Mouse (Mus musculus) liver, adult 2 months (tissue): ENCODE measurements at regions not wholly inside any gene's neighbourhood (a gene's known extent, or its start where the extent isn't known, plus 50 kb on each side); places are given as distances from the start of the nearest gene placed in this dataset.

Experiments
- DNase-seq: peaks from one replicate; pipeline ENCODE4 v3.0.0-alpha.2; 2011; ENCODE audit warnings: low read depth, low spot score; ENCODE audit errors: extremely low read depth
- H3K27ac ChIP-seq: fragments of 200-500 bp; replicated peaks from 2 replicates; pipeline ENCODE4 v1.5.1; 2012; ENCODE audit warnings: low read depth, mild to moderate bottlenecking, control low read depth, inconsistent platforms, low read length; ENCODE audit not compliant: insufficient read depth
- H3K27me3 ChIP-seq: fragments of 200-500 bp; 2 replicates; pipeline ENCODE4 v1.6.1; 2012; ENCODE audit warnings: mild to moderate bottlenecking, moderate library complexity, low read length, inconsistent platforms; ENCODE audit not compliant: control insufficient read depth, insufficient read depth
- H3K36me3 ChIP-seq: fragments of 200-500 bp; 2 replicates; pipeline ENCODE4 v1.6.1; 2012; ENCODE audit warnings: low read length, inconsistent platforms; ENCODE audit not compliant: control insufficient read depth, insufficient read depth
- H3K4me1 ChIP-seq: fragments of 200-500 bp; 2 replicates; pipeline ENCODE4 v1.6.1; 2011; ENCODE audit warnings: low read length; ENCODE audit not compliant: control insufficient read depth, insufficient read depth
- H3K4me3 ChIP-seq: fragments of 200-500 bp; 2 replicates; pipeline ENCODE4 v1.5.1; 2011; ENCODE audit warnings: low read depth, mild to moderate bottlenecking, control low read depth, low read length, moderate library complexity; ENCODE audit not compliant: insufficient read depth
- H3K79me2 ChIP-seq: fragments of 200-500 bp; 2 replicates; pipeline ENCODE4 v1.6.1; 2012; ENCODE audit warnings: inconsistent platforms, mild to moderate bottlenecking, low read length, moderate library complexity; ENCODE audit not compliant: control insufficient read depth, insufficient read depth
- H3K9ac ChIP-seq: fragments of 200-500 bp; 2 replicates; pipeline ENCODE4 v1.6.1; 2012; ENCODE audit warnings: low read depth, mild to moderate bottlenecking, control low read depth, inconsistent platforms, low read length
- CTCF ChIP-seq: fragments of 200-500 bp; IDR thresholded peaks from 2 replicates; pipeline ENCODE4 v1.5.1; 2011; ENCODE audit warnings: low read depth, low read length, control low read depth
- POLR2A ChIP-seq: fragments of 200-500 bp; IDR thresholded peaks from 2 replicates; pipeline ENCODE4 v1.6.1; 2011; ENCODE audit warnings: low read length, control low read depth; ENCODE audit not compliant: insufficient read depth; ENCODE audit errors: extremely low read depth
- WGBS: fragments of 180-500 bp; shearing (Covaris S2); methylation state at CpG from one replicate; pipeline ENCODE4 v1.1.7; 2018; 5-methylcytosine and 5-hydroxymethylcytosine counted together

DNA sequence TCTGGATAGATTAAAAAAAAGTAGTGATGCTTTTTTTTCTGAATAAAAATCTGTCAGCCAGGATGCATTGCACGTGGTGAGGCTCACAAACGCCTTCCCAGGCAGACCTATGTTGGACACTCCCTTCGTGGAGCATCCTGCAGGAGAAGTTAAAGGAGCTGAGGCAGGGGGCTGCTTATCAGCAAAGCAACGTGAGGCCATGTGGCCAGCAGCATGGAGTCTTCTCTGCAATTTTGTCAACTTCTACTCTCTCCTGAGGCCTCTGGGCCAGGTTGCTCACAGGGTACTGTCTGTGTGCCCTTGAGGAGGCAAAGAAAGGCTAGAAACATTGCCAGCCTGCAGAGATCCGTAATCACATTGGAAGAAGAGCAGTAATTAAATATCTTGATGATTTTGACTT, 140.0 kb upstream of the Gm17728 start:
- no peak overlapping the region for H3K27ac ChIP-seq
- H3K27me3 ChIP-seq: no peaks in the 10 kb centered on the region
- H3K9ac ChIP-seq: no peak overlapping the region
- no peaks in the 10 kb centered on the region for H3K79me2 ChIP-seq
- TF ChIP-seq CTCF (no peak), POLR2A (no peak)
- no peaks in the 10 kb centered on the region for H3K4me1 ChIP-seq
- 65% methylated on average over 5 of the region's 5 CpGs for WGBS
- H3K4me3 ChIP-seq: no peak overlapping the region
- H3K36me3 ChIP-seq: no peaks in the 10 kb centered on the region
- DNase-seq: no peak

DNA sequence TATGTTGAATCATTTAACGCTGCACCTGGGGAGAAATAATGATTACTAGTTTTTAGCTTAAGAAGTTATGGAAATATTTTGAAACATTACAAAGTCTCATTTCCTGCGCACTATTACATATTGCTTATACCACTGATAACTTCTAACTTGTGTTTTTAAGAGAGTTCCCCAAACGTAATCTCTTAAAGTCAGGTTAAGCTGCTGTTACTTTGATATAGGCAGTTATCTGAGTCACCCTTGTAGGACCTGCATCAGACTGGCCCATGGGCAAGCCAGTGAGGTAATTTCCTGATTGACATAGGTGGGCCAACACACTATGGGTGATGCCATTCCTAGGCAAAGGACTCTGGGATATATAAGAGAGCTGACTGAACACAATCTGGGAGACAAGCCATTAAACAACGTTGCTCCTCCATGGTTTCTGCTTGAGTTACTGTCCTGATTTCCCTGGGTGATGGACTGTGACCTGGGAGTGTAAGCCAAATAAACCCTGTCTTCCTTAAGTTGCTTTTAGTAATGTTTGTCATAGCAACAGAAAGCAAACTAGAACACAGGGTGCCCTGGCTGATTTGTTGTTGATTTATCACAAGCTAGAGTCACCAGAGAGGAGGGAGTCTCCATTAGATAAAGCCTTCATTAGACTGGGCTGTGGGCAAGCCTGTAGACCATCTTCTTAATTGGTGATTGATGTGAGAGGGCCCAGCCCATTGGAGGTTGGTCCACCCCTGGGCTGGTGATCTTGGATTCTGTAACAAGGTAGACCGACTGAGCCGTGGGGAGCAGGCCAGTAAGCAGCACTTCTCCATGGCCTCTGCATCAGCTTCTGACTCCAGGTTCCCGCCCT, 139.3 kb upstream of the Gm17728 start:
- Histone ChIP-seq H3K4me3 (no peak overlapping the region), H3K4me1 (no peaks in the 10 kb centered on the region), H3K27me3 (no peaks in the 10 kb centered on the region), H3K36me3 (no peaks in the 10 kb centered on the region), H3K79me2 (no peaks in the 10 kb centered on the region), H3K27ac (no peak overlapping the region), H3K9ac (no peak overlapping the region)
- no peak for TF ChIP-seq CTCF
- TF ChIP-seq POLR2A: no peak
- DNase-seq: no peak
- WGBS: 88% methylated on average over 7 of the region's 7 CpGs

DNA sequence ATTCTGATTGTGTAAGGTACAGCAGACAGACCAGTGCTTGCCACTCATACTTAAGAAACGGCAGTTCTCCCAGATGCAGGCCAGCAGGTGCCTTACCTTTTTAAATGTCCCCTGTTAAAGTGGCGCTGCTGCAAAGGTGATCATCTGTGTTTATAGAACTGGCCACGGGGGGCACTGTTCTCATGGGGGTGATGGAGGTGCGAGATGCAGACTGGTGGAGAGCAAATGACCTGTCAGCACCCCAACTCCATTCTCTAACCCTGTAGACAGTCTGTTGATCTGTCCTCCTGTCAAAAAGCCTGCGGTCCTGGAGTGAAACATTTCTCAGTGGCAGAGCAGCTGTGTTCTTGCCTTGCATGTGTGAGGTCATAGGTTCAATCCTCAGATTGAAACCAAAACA, 135.4 kb upstream of the Gm17728 start:
- no peaks in the 10 kb centered on the region for H3K27me3 ChIP-seq
- no peaks in the 10 kb centered on the region for H3K79me2 ChIP-seq
- no peak for DNase-seq
- TF ChIP-seq POLR2A (no peak), CTCF (peak; percentile 22; the same call in 1 of the 2 replicates)
- no peaks in the 10 kb centered on the region for H3K36me3 ChIP-seq
- WGBS: 59% methylated on average over 5 of the region's 5 CpGs
- H3K4me1 ChIP-seq: no peaks in the 10 kb centered on the region
- H3K9ac ChIP-seq: no peak overlapping the region
- H3K27ac ChIP-seq: no peak overlapping the region
- no peak overlapping the region for H3K4me3 ChIP-seq

DNA sequence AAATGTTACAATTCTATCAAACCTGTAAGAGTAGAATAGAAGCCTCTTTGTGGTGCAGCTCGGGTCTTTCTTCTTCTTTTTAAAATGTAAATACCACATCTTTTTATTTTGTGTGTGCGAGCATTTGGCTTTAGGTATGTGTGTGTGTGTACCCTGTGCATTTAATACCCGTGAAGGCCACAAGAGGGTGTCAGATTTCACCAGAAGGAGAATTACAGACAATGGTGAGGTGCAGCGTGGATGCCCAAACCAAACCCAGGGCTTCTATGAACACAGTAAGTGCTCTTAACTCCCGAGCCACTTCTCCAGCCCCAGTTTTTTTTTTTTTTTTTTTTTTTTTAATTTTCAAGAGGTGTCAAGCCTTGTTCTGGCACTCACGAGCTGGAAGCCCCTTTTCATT, 135.0 kb upstream of the Gm17728 start:
- 75% methylated on average over 6 of the region's 6 CpGs for WGBS
- no peaks in the 10 kb centered on the region for H3K79me2 ChIP-seq
- no peak overlapping the region for H3K27ac ChIP-seq
- H3K4me3 ChIP-seq: no peak overlapping the region
- H3K4me1 ChIP-seq: no peaks in the 10 kb centered on the region
- H3K27me3 ChIP-seq: no peaks in the 10 kb centered on the region
- TF ChIP-seq POLR2A: no peak
- TF ChIP-seq CTCF: no peak
- no peak overlapping the region for H3K9ac ChIP-seq
- DNase-seq: no peak
- H3K36me3 ChIP-seq: no peaks in the 10 kb centered on the region

DNA sequence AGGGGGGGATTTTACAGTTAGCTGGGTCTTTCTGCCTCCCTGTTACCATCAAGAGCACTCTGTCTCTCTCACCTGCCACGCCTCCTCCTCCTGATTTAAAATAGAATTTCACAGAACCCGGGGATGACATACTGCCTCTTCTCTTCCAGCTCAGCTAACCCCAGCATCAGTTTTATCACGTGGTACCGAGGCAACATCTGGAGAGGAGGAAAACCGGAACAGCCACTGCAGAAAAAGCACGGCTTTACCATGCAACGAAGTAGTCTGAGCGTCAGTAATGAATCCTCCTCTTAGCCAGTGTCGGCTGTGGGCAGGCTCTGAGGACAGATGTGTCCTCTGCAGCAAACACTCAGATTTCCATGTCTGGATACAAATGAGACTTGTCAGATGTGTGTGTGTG, 134.2 kb upstream of the Gm17728 start:
- no peak overlapping the region for H3K4me3 ChIP-seq
- H3K4me1 ChIP-seq: no peaks in the 10 kb centered on the region
- H3K79me2 ChIP-seq: no peaks in the 10 kb centered on the region
- TF ChIP-seq CTCF (no peak), POLR2A (no peak)
- no peak for DNase-seq
- 77% methylated on average over 9 of the region's 9 CpGs for WGBS
- H3K36me3 ChIP-seq: no peaks in the 10 kb centered on the region
- no peak overlapping the region for H3K27ac ChIP-seq
- H3K27me3 ChIP-seq: no peaks in the 10 kb centered on the region
- H3K9ac ChIP-seq: no peak overlapping the region

DNA sequence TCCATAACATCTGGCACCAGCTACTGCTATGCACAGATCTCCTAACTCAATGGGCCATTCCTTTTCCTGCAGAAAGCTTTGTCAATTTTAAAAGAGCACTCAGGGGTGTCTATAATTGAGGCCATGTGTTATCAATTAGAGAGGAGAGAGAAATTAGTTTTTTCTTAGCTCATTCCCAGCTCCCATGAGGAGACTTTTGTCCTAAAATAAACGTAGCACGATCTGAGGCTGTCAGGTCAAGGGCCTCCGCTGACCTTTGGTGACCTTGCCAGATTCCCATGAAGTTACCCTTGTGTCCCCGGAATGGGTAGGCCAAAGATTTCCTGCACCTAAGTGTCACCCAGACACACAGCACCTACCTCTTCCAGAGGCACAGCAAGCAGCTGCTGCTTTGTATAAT, 130.3 kb upstream of the Gm17728 start:
- WGBS: 37% methylated on average over 4 of the region's 4 CpGs
- Histone ChIP-seq H3K27ac (no peak overlapping the region), H3K27me3 (no peaks in the 10 kb centered on the region), H3K79me2 (no peaks in the 10 kb centered on the region), H3K36me3 (no peaks in the 10 kb centered on the region), H3K4me3 (no peak overlapping the region), H3K4me1 (no peaks in the 10 kb centered on the region), H3K9ac (no peak overlapping the region)
- DNase-seq: no peak
- no peak for TF ChIP-seq CTCF
- no peak for TF ChIP-seq POLR2A
